Mouse (Mus musculus): Measurements from ENCODE around the gene Abcc1. TPM values are rescaled to one million over a fixed set of nuclear protein-coding genes. Genes with fewer than 3 reads are reported as not detected.

Abcc1 gene
- total RNA-seq, 1 experiment from 2014 or later = 41.4 TPM

GRCm38 (mm10) chr16:14372817-14373301 is 11.5 kb downstream of the Abcc1 start:
- ATAC-seq (replicated peaks; ENCODE audit: low read depth, poor library complexity, severe bottlenecking) = peak; percentile 41; the same call in 1 of the 2 replicates

GRCm38 (mm10) chr16:14375942-14376341 is 14.6 kb downstream of the Abcc1 start:
- ATAC-seq (replicated peaks; ENCODE audit: low read depth, poor library complexity, severe bottlenecking) = no peak

GRCm38 (mm10) chr16:14376352-14376751 is 15.0 kb downstream of the Abcc1 start:
- no peak for ATAC-seq (replicated peaks; ENCODE audit: low read depth, poor library complexity, severe bottlenecking)

DNA sequence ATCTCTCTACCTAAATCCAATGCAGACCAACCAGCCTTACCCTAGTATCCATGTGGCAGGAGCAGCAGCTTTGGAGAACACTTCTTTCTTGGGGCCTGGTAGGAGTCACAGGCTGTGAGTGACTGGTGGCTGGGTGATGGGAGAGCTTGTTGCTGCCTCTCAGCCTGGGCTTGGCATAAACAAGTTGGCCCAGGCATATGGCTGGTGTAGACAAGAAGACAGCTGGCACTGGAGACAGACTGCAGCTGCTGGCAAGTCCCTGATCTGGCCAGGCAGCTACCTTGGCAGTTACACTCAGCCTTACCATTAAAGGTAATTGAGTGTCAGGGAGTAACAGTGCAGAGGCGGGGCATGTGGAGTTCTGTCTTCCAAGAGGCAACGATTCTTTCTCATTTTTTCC is 16.0 kb downstream of the Abcc1 start:
- ATAC-seq (replicated peaks; ENCODE audit: low read depth, poor library complexity, severe bottlenecking) = peak; percentile 47

DNA sequence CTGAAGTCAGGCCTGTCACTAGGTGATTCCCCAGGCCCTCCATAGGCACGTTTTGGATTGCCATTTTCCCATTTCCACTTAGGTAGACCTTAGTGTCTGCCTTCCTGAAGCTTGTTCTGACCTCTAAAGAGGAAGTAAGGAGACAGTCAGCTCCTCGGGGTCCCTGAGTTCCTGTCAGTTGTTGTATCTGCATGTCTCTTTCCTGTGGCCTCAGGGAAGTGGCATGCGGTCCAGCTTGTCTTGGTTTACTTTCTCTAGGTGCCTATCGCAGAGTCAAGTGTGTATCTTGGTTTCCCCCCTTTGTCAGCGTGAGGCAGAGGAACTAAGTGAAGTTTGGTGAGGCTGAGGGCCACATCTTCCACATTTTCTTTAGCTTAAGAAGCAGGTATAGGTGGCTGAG is 17.3 kb downstream of the Abcc1 start:
- ATAC-seq (replicated peaks; ENCODE audit: low read depth, poor library complexity, severe bottlenecking) = peak; percentile 82

DNA sequence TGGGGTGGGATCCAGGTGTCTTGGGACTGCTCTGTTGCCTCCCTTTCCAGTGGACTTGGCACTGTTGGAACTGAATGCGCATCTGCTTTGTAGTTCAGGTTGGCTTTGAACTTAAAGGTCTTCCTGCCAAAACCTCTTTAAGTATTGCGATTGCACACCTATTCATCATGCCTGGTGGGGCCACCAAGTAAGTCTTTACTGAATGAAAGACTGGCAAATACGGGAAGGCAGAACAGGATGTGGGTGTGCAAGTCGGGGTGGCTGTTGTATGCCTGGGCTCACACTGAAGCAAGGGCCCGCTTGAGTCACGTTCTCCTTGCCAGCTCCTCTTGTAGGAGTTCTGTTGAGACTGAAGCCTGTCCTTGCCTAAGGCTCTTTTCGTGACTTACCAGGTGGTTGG is 18.5 kb downstream of the Abcc1 start:
- peak; percentile 26 for ATAC-seq (replicated peaks; ENCODE audit: low read depth, poor library complexity, severe bottlenecking)

- no peak for ATAC-seq (replicated peaks; ENCODE audit: low read depth, poor library complexity, severe bottlenecking)
Observed at GRCm38 (mm10) chr16:14381061-14381665, 19.8 kb downstream of the Abcc1 start.

- ATAC-seq (replicated peaks; ENCODE audit: low read depth, poor library complexity, severe bottlenecking) = no peak
Observed at GRCm38 (mm10) chr16:14399303-14399702, 37.9 kb downstream of the Abcc1 start.

GRCm38 (mm10) chr16:14403507-14403906 is 42.1 kb downstream of the Abcc1 start:
- ATAC-seq (replicated peaks; ENCODE audit: low read depth, poor library complexity, severe bottlenecking) = no peak

- ATAC-seq (replicated peaks; ENCODE audit: low read depth, poor library complexity, severe bottlenecking) = no peak
Observed at GRCm38 (mm10) chr16:14405636-14406035, 44.3 kb downstream of the Abcc1 start.

DNA sequence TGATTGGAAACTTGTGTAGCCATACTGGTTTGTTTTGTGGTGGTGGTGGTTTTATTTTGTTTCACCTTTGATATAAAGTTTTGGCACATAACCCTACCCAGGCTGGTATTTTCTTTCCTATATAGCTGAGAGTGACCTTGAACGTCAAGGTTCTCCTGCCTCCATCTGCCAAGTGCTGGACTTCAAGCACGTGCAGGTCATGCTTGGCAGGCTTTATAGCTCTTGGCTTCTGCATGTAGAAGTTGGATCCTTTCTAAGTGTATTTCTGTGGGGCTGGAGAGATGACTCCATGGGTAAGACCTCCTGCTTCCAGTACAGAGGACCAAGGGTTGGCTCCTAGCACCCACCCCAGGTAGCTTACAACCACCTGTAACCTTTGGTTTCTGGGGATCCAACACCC is 47.8 kb downstream of the Abcc1 start:
- no peak for ATAC-seq (replicated peaks; ENCODE audit: low read depth, poor library complexity, severe bottlenecking)

GRCm38 (mm10) chr16:14409776-14410175 is 48.4 kb downstream of the Abcc1 start:
- ATAC-seq (replicated peaks; ENCODE audit: low read depth, poor library complexity, severe bottlenecking) = peak; percentile 79

GRCm38 (mm10) chr16:14410611-14411010 is 49.3 kb downstream of the Abcc1 start:
- ATAC-seq (replicated peaks; ENCODE audit: low read depth, poor library complexity, severe bottlenecking) = no peak

- no peak for ATAC-seq (replicated peaks; ENCODE audit: low read depth, poor library complexity, severe bottlenecking)
Observed at GRCm38 (mm10) chr16:14411156-14411555, 49.8 kb downstream of the Abcc1 start.

GRCm38 (mm10) chr16:14412551-14412950 is 51.2 kb downstream of the Abcc1 start:
- ATAC-seq (replicated peaks; ENCODE audit: low read depth, poor library complexity, severe bottlenecking) = no peak

DNA sequence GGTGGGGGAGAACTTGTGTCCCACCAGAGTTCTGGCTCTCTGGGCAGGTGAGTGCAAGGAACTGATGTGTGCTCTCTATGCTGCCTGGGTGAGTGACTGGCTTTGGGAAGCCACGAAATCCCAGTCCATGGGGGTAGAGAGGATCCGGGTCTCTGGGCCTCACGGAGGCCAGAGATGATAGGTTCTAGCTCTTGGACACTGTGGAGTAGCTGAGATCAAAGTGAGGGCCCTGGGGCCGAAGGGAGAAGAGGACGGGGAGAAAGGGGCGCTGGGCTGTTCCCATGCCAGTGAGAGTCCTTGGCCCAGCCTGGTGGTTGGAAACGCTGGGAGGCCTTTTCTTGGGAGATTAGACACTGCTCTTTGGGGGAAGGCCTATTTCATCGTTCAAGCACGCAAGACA is 53.8 kb downstream of the Abcc1 start:
- ATAC-seq (replicated peaks; ENCODE audit: low read depth, poor library complexity, severe bottlenecking) = no peak

DNA sequence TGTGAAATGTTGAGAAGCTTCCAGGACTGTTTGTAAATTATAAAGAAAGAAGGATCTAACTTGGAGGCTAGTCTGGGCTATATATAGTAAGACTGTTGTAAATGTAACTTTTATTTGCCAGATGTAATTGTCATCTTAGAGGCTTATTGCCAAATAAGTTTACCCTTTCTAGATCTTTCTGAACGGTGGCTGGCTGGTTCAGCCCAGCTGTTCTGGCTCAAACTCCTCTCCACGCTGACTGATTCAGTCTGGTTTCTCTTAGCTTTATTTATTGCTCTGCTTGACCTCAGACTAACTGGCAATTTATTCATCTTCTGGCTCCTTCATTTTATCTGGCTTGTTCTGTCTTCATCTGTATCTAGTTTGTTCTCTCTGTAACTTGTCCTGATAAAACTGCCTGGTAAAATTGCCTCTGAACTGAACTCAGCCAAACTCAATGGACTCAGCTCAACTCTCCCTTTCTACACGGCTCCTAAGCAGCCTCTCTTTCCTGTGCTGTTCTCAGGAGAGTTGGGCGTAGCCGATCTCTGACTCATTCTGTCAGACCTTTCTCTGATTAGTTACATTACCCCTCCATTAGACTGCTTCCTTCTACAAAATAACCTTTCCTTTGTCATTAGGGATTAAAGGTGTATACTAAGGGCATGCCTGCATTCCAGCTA is 55.7 kb downstream of the Abcc1 start:
- ATAC-seq (replicated peaks; ENCODE audit: low read depth, poor library complexity, severe bottlenecking) = no peak

DNA sequence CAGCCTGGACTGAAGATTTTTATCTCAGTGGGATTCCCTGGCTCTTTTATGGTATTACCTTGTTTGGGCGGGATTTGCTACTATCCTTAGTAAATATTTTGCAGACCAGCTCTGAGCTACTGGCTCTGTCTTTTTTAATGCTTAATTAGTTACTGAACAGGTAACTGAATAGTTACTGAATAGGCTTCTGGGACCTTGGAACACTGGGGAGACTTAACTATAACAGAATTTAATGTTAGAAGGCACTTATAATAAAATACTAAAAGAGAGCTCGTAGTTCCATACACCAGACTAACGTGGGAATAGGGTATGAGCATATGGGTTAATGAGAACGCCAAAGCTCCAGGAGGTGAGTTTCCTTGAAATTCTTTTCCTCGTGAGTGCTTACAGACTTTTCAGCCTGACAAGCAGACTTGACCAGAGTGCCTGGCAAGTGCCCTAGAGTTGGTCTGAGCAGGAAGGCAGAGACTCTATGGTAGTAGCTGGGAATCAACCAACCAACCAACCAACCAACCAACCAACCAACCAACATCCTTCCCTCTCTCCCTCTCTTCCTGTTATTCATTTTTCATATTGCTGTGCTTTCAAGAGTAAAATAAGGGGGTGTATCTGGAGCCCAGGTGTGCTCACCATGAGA is 59.3 kb downstream of the Abcc1 start:
- ATAC-seq (replicated peaks; ENCODE audit: low read depth, poor library complexity, severe bottlenecking) = no peak

DNA sequence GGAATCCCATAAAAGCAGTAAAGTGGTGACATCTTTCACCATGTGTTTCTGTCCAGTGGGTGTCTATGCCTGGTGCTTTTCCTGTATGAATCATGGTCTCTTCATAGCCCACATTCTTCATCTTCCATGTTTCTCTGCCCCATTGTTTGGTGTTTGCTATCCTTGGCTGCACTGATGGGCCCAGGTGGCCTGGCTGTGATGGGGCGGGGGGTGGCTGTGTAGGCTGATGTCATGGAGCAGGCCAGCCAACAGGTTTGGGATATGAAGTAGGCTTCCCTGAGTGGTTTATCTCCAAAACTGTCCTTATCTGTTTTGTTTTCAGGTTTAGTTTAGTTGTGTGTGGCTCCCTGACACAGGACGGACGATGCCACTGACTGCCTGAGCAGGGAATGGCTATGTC is 60.7 kb downstream of the Abcc1 start:
- ATAC-seq (replicated peaks; ENCODE audit: low read depth, poor library complexity, severe bottlenecking) = no peak

GRCm38 (mm10) chr16:14429371-14429770 is 68.0 kb downstream of the Abcc1 start:
- ATAC-seq (replicated peaks; ENCODE audit: low read depth, poor library complexity, severe bottlenecking) = no peak

GRCm38 (mm10) chr16:14432996-14433395 is 71.6 kb downstream of the Abcc1 start:
- no peak for ATAC-seq (replicated peaks; ENCODE audit: low read depth, poor library complexity, severe bottlenecking)

Measured in common myeloid progenitor, adult 5-6 weeks (primary cell).